Mouse (Mus musculus) forebrain, embryonic 15.5 days (tissue): ENCODE measurements around the gene Cartpt. TPM values are rescaled to one million over a fixed set of nuclear protein-coding genes. Genes with fewer than 3 reads are reported as not detected.

Experiments used
- ATAC-seq: fragments of 200-750 bp; cut with Nextera tagmentation; replicated peaks from 2 replicates; pipeline ENCODE4 v1.8.0; 2017; ENCODE audit warnings: mild to moderate bottlenecking, moderate TSS enrichment, moderate library complexity
- H3K27ac ChIP-seq: fragments of 300-500 bp; sonication (generic); replicated peaks from 2 replicates; pipeline ENCODE4 v1.5.1; 2015; ENCODE audit warnings: mild to moderate bottlenecking, inconsistent platforms
- H3K27me3 ChIP-seq: fragments of 300-500 bp; sonication (generic); 2 replicates; pipeline ENCODE4 v1.6.1; 2015; ENCODE audit warnings: inconsistent platforms
- H3K36me3 ChIP-seq: fragments of 300-500 bp; sonication (generic); 2 replicates; pipeline ENCODE4 v1.6.1; 2015; ENCODE audit warnings: mild to moderate bottlenecking, inconsistent platforms
- H3K4me1 ChIP-seq: fragments of 300-500 bp; sonication (generic); 2 replicates; pipeline ENCODE4 v1.6.1; 2015; ENCODE audit warnings: inconsistent platforms
- H3K4me2 ChIP-seq: fragments of 300-500 bp; sonication (generic); replicated peaks from 2 replicates; pipeline ENCODE4 v1.6.1; 2015; ENCODE audit warnings: mild to moderate bottlenecking, inconsistent platforms
- H3K4me3 ChIP-seq: fragments of 300-500 bp; sonication (generic); 2 replicates; pipeline ENCODE4 v1.5.1; 2015; ENCODE audit warnings: mild to moderate bottlenecking, inconsistent platforms
- H3K9ac ChIP-seq: fragments of 300-500 bp; sonication (generic); replicated peaks from 2 replicates; pipeline ENCODE4 v1.6.1; 2015; ENCODE audit warnings: mild to moderate bottlenecking, inconsistent platforms
- H3K9me3 ChIP-seq: fragments of 300-500 bp; sonication (generic); 2 replicates; pipeline ENCODE4 v1.6.1; 2016; ENCODE audit warnings: inconsistent platforms
- WGBS: fragments of 180-500 bp; shearing (Covaris S2); methylation state at CpG from one replicate; pipeline ENCODE4 v1.1.7; 2015; ENCODE audit warnings: mixed read lengths; 5-methylcytosine and 5-hydroxymethylcytosine counted together
- polyA plus RNA-seq: library from polyadenylated mRNA; unstranded; fragments of >200 nt; fragmentation: Nextera tagmentation; extraction: Ambion mirVana; gene quantifications from 2 replicates; pipeline ENCODE4 v1.2.1, GENCODE M21; 2015

Gene Cartpt
- 1.3 and 3.2 TPM in 2 replicates for polyA plus RNA-seq

DNA sequence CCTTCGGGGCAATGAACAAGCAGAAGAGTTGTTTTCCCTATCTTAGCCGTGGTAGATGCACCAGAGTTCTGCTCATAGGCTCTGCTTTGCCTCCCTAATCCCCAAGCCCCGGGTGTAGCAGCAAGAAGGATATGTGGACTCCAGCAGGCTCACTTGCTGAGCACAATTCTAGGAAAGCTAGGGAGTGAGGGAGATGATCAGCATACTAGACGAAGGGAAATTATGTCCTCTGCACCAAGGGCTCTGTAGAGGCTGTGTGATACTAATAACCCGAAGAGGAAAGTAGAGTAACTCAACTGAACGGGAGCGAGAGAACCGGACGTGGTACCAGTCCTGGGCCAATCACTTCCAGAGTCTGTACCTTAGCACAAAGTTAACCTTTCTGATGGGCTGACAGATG is at the start of gene Cartpt:
Gene Cartpt, minus strand, starts transcription at position 127 of the 400 bp plus-strand sequence.
- peak within 1 kb of the TSS; percentile 39 for H3K4me3 ChIP-seq
- no peaks in the 10 kb centered on the region for H3K36me3 ChIP-seq
- no peak for ATAC-seq
- 39% methylated on average over 9 of the region's 9 CpGs for WGBS
- H3K27ac ChIP-seq = no peak within 1 kb of the TSS
- no peaks in the 10 kb centered on the region for H3K9me3 ChIP-seq
- peak within 1 kb of the TSS; percentile 31 for H3K9ac ChIP-seq
- H3K4me2 ChIP-seq = peak within 1 kb of the TSS; percentile 53
- peaks cover 12% of the 10 kb centered on the region for H3K4me1 ChIP-seq
- H3K27me3 ChIP-seq = peaks cover 31% of the 10 kb centered on the region

- Histone ChIP-seq H3K9me3 (no peaks in the 10 kb centered on the region), H3K4me2 (no peak overlapping the region), H3K4me1 (no peaks in the 10 kb centered on the region), H3K27ac (no peak overlapping the region), H3K9ac (no peak overlapping the region), H3K4me3 (no peak overlapping the region), H3K36me3 (peaks cover 3% of the 10 kb centered on the region; the same call in 1 of the 2 replicates), H3K27me3 (no peaks in the 10 kb centered on the region)
- ATAC-seq = no peak
- WGBS = 77% methylated on average over 4 of the region's 4 CpGs
These were observed 46.5 kb upstream of the Cartpt start for GRCm38 (mm10) chr13:99947417-99947816.

DNA sequence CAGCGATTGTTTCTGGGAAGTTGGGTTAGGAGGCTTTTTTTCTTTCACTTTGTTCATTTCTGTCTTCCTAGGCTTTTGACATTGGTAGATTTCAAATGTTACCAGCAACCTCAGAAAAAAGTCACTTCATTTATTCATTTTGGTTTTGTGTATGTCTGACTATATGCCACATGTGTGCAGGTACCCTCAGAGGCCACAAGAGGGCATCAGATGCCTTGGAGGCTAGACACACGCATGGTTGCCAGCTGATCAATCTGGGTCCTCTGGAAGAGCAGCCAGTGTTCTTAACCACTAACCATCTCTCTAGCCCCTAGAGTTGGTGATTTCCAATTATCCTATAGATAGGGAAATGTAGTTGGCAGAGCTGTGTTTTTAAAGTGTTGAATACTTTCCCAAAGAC is 42.6 kb upstream of the Cartpt start:
- Histone ChIP-seq H3K36me3 (no peaks in the 10 kb centered on the region), H3K27ac (no peak overlapping the region), H3K4me3 (no peak overlapping the region), H3K9ac (no peak overlapping the region), H3K4me1 (peaks cover 18% of the 10 kb centered on the region), H3K4me2 (no peak overlapping the region), H3K27me3 (no peaks in the 10 kb centered on the region), H3K9me3 (no peaks in the 10 kb centered on the region)
- ATAC-seq = no peak
- WGBS = 98% methylated on average over 2 of the region's 2 CpGs

GRCm38 (mm10) chr13:99940601-99941000 is 39.7 kb upstream of the Cartpt start:
- WGBS = 12% methylated on average over 2 of the region's 2 CpGs
- H3K4me1 ChIP-seq = peaks cover 22% of the 10 kb centered on the region
- H3K36me3 ChIP-seq = no peaks in the 10 kb centered on the region
- H3K27me3 ChIP-seq = no peaks in the 10 kb centered on the region
- ATAC-seq = peak; percentile 79
- H3K4me2 ChIP-seq = no peak overlapping the region
- 0 out of 2 replicates have a peak overlapping the region, but pooled peaks have one; percentile 34 for H3K27ac ChIP-seq
- H3K4me3 ChIP-seq = no peak overlapping the region
- no peak overlapping the region for H3K9ac ChIP-seq
- H3K9me3 ChIP-seq = no peaks in the 10 kb centered on the region

DNA sequence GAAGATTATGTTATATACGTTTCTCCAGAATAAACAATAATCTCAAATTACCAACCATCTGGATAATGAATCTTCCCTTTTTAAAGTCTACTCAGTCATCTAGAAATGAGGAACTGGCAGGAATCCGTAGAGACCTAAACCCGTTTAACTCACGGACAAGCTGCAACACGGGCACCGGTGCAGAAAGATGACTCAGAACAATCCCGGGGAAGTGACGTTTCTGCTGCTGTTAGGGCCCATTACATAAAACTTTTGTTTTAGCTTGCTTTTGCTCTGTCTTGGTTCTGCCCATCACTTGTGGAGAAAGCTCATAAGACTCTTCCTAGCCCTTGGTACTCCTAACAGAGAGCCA is 38.4 kb upstream of the Cartpt start:
- no peak for ATAC-seq
- Histone ChIP-seq H3K4me2 (no peak overlapping the region), H3K4me3 (no peak overlapping the region), H3K27me3 (no peaks in the 10 kb centered on the region), H3K36me3 (no peaks in the 10 kb centered on the region), H3K9ac (no peak overlapping the region), H3K9me3 (no peaks in the 10 kb centered on the region), H3K4me1 (peaks cover 22% of the 10 kb centered on the region), H3K27ac (no peak overlapping the region)
- WGBS = 51% methylated on average over 8 of the region's 8 CpGs

DNA sequence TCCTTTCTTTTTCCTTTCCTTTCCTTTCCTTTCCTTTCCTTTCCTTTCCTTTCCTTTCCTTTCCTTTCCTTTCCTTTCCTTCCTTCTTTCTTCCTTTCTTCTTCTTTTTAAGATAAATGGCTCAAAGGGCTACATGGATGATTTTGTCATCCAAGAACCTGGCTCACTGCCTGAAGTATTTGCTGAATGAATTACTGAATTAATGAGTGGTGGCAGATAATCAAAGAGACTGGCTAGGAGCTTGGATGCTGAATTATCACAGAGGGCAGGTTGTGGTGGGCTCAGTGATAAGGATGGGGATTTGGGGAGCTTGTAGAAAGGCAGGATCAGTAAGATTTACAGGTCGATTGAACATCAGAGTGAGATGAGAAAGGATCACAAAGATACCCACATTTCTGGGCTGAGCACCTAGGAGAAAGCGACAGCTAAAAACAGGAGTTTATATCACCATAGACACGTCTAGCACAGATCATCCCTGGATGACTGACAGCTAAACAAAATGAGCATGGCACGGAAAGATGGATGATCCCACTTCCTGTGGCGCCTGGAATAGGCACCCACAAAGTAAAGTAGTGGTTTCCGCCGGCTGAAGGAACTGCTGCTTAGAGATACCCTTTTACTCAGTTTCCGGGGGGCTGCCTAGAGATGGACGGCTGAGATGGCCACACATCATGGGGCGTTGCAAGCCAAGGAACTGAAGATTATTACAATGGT is 37.9 kb upstream of the Cartpt start:
- H3K4me1 ChIP-seq = peaks cover 22% of the 10 kb centered on the region
- H3K27me3 ChIP-seq = no peaks in the 10 kb centered on the region
- no peaks in the 10 kb centered on the region for H3K36me3 ChIP-seq
- 69% methylated on average over 10 of the region's 10 CpGs for WGBS
- H3K4me2 ChIP-seq = no peak overlapping the region
- H3K27ac ChIP-seq = no peak overlapping the region
- no peaks in the 10 kb centered on the region for H3K9me3 ChIP-seq
- no peak for ATAC-seq
- no peak overlapping the region for H3K4me3 ChIP-seq
- H3K9ac ChIP-seq = no peak overlapping the region

- Histone ChIP-seq H3K4me1 (peaks cover 22% of the 10 kb centered on the region), H3K36me3 (no peaks in the 10 kb centered on the region), H3K27me3 (no peaks in the 10 kb centered on the region), H3K4me3 (no peak overlapping the region), H3K9ac (no peak overlapping the region), H3K9me3 (no peaks in the 10 kb centered on the region), H3K27ac (0 out of 2 replicates have a peak overlapping the region, but pooled peaks have one; percentile 14), H3K4me2 (no peak overlapping the region)
- ATAC-seq = peak; percentile 69; the same call in 1 of the 2 replicates
- 3% methylated on average over 3 of the region's 3 CpGs for WGBS
These were observed 36.9 kb upstream of the Cartpt start for GRCm38 (mm10) chr13:99937741-99938140.

DNA sequence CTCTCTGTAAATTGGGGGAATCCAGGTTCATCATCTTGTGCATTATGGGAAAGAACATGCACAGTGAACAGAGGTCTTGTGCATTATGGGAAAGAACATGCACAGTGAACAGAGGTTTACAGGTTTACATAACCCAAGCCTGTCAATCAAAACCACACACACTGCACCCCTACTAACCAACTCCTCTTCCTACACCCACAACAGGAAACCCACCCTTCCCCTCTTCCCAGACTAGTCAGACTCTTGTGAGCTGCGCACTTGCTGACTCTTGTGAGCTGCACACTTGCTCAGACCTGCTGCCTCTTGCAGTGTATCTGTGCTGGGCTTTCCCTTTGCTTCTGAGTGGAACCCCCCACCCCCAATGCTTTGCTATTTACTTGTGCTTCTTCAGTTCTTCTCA is 31.5 kb upstream of the Cartpt start:
- Histone ChIP-seq H3K36me3 (no peaks in the 10 kb centered on the region), H3K9me3 (no peaks in the 10 kb centered on the region), H3K4me1 (no peaks in the 10 kb centered on the region), H3K4me2 (no peak overlapping the region), H3K27ac (no peak overlapping the region), H3K9ac (no peak overlapping the region), H3K27me3 (no peaks in the 10 kb centered on the region), H3K4me3 (no peak overlapping the region)
- WGBS = 86% methylated on average over 1 of the region's 1 CpGs
- ATAC-seq = no peak

DNA sequence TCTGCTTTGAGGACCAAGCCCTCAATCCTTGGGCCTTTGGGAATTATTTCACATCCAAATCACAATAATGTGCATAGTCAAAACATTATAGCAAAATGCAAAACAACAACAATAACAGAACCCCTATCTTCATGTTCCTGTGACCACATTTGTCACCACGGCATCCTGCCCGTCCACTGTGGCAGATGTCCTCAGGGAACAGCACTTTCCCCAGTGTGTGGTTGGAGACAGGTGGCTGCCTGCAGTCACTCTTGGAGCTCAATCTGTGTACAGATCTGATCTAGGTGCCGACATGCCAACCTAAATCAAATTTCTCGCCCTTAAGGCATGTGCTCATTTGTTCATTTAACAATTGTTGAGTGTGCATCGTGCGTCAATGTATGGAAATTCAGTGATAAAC is 30.6 kb upstream of the Cartpt start:
- H3K9me3 ChIP-seq = no peaks in the 10 kb centered on the region
- no peak overlapping the region for H3K4me2 ChIP-seq
- no peak overlapping the region for H3K9ac ChIP-seq
- H3K4me1 ChIP-seq = no peaks in the 10 kb centered on the region
- H3K36me3 ChIP-seq = no peaks in the 10 kb centered on the region
- no peak overlapping the region for H3K27ac ChIP-seq
- 87% methylated on average over 6 of the region's 6 CpGs for WGBS
- H3K27me3 ChIP-seq = no peaks in the 10 kb centered on the region
- H3K4me3 ChIP-seq = no peak overlapping the region
- no peak for ATAC-seq

- H3K4me2 ChIP-seq = no peak overlapping the region
- H3K9ac ChIP-seq = no peak overlapping the region
- H3K36me3 ChIP-seq = no peaks in the 10 kb centered on the region
- no peaks in the 10 kb centered on the region for H3K27me3 ChIP-seq
- H3K4me1 ChIP-seq = no peaks in the 10 kb centered on the region
- no peak overlapping the region for H3K27ac ChIP-seq
- WGBS = 30% methylated on average over 5 of the region's 5 CpGs
- ATAC-seq = no peak
- H3K9me3 ChIP-seq = no peaks in the 10 kb centered on the region
- no peak overlapping the region for H3K4me3 ChIP-seq
These were observed 25.4 kb upstream of the Cartpt start for GRCm38 (mm10) chr13:99926249-99926648.

GRCm38 (mm10) chr13:99915632-99916031 is 14.7 kb upstream of the Cartpt start:
- 84% methylated on average over 5 of the region's 5 CpGs for WGBS
- no peak overlapping the region for H3K27ac ChIP-seq
- H3K27me3 ChIP-seq = no peaks in the 10 kb centered on the region
- no peaks in the 10 kb centered on the region for H3K9me3 ChIP-seq
- no peaks in the 10 kb centered on the region for H3K4me1 ChIP-seq
- no peak for ATAC-seq
- H3K4me2 ChIP-seq = no peak overlapping the region
- no peaks in the 10 kb centered on the region for H3K36me3 ChIP-seq
- no peak overlapping the region for H3K9ac ChIP-seq
- no peak overlapping the region for H3K4me3 ChIP-seq

DNA sequence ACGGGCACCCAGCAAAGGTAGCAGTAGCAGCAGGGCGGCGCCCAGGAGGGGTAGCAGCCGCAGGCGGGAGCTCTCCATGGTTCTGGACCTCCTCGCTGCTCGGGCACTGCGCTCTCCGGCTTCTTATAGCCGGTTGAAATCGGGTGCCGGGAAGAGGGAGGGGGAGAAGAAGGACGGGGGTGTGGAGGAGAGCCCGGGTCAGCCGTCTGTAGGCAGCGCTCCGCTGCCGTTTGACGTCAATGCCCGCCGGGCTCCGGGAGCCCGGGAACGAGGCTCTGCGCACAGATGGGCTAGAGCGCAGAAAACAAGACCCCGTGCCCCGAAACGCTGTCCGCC is 366 bp downstream of the Cartpt start:
- H3K9ac ChIP-seq = peak overlapping the region; percentile 31
- H3K9me3 ChIP-seq = no peaks in the 10 kb centered on the region
- H3K4me3 ChIP-seq = peak overlapping the region; percentile 39
- no peaks in the 10 kb centered on the region for H3K36me3 ChIP-seq
- under 1% methylated on average over 30 of the region's 30 CpGs for WGBS
- peaks cover 12% of the 10 kb centered on the region for H3K4me1 ChIP-seq
- H3K27me3 ChIP-seq = peaks cover 31% of the 10 kb centered on the region
- H3K4me2 ChIP-seq = peak overlapping the region; percentile 53
- ATAC-seq = 0 out of 2 replicates have a peak, but pooled peaks have one; percentile 53
- H3K27ac ChIP-seq = no peak overlapping the region
